ENCODE assay signal across 17 mouse cellular contexts in the genomic region with DNA sequence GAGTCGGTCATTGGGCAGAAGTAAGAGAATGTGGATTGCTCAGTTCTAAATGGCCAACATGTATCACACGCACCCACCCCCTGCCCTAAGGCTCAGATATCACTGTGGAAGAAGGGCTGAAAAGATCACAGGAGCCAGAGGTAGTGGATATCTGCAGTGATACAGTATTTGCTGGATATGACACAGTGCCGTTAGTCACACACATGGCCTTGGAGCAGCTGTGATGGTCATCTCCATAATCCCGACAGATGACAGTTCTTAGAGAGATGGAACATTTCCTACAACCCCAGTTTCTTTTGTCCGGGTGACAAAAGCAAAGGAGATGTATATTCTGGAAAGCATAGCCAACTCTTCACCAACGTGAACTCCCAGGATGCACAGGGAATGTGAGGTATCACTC.
"Had no signal": no experiment of that assay in that cellular context is flagged by ENCODE, and none has a peak within 500 bp of the region (broad histone marks: within the 10 kb centered on the region; RNA-seq: fewer than 3 reads in every experiment).

No protein-coding gene starts in this region.

- H3K9me3 ChIP-seq: lung, embryonic 15.5 days; midbrain, embryonic 13.5 days; midbrain, embryonic 15.5 days; neural tube, embryonic 12.5 days; stomach, embryonic 15.5 days had no signal

- H3K36me3 ChIP-seq: lung, embryonic 15.5 days; midbrain, embryonic 13.5 days; midbrain, embryonic 15.5 days; neural tube, embryonic 12.5 days; stomach, embryonic 15.5 days had no signal

- H3K27ac ChIP-seq: lung, embryonic 15.5 days; macrophage; midbrain, embryonic 13.5 days; midbrain, embryonic 15.5 days; neural tube, embryonic 12.5 days; stomach, embryonic 15.5 days; stomach, postnatal 0 days had no signal

- H3K27me3 ChIP-seq: lung, embryonic 15.5 days; midbrain, embryonic 15.5 days; neural tube, embryonic 12.5 days; stomach, embryonic 15.5 days had no signal

- H3K9ac ChIP-seq: lung, embryonic 15.5 days; midbrain, embryonic 13.5 days; midbrain, embryonic 15.5 days; neural tube, embryonic 12.5 days; stomach, embryonic 15.5 days had no signal

- ATAC-seq: lung, postnatal 0 days; midbrain, embryonic 13.5 days; midbrain, embryonic 15.5 days had no signal

- H3K4me1 ChIP-seq: lung, embryonic 15.5 days; midbrain, embryonic 13.5 days; midbrain, embryonic 15.5 days; neural tube, embryonic 12.5 days; stomach, embryonic 15.5 days had no signal

- H3K4me3 ChIP-seq: lung, embryonic 15.5 days; megakaryocyte, embryonic 14.5 days; midbrain, embryonic 13.5 days; midbrain, embryonic 15.5 days; neural tube, embryonic 12.5 days; stomach, embryonic 15.5 days had no signal

- H3K4me2 ChIP-seq: lung, embryonic 15.5 days; midbrain, embryonic 11.5 days; midbrain, embryonic 13.5 days; midbrain, embryonic 15.5 days; neural tube, embryonic 12.5 days; stomach, embryonic 15.5 days had no signal

- DNase-seq: lung, adult 2 months; lung, postnatal 14 days; lung, postnatal 36 days; right cerebral cortex, postnatal 14 days; thymus, adult 2 months; thymus, postnatal 25 days; thymus, postnatal 4 days had no signal
